Mouse (Mus musculus): ENCODE data around the gene Gtf2h2. TPM values are rescaled to one million over a fixed set of nuclear protein-coding genes. Genes with fewer than 3 reads are reported as not detected.

The Gtf2h2 gene
- polyA plus RNA-seq, 1 experiment from 2014 or later: 25.5 TPM

Other genes starting within 250 kb of the Gtf2h2 start
- gene Naip5, start 246.3 kb downstream of the Gtf2h2 start, polyA plus RNA-seq (2015; fragmentation: Nextera tagmentation; extraction: Ambion mirVana): 0.54 and 0.67 TPM in 2 replicates
- gene Naip6, start 174.9 kb downstream of the Gtf2h2 start, polyA plus RNA-seq (2015; fragmentation: Nextera tagmentation; extraction: Ambion mirVana): 0.30 and 0.40 TPM in 2 replicates
- gene Naip1, start 39.7 kb downstream of the Gtf2h2 start, polyA plus RNA-seq (2015; fragmentation: Nextera tagmentation; extraction: Ambion mirVana): not detected in 2 replicates
- gene Ocln, start 60.1 kb upstream of the Gtf2h2 start, polyA plus RNA-seq (2015; fragmentation: Nextera tagmentation; extraction: Ambion mirVana): 10.0 and 10.9 TPM in 2 replicates
- gene Marveld2, start 124.4 kb upstream of the Gtf2h2 start, polyA plus RNA-seq (2015; fragmentation: Nextera tagmentation; extraction: Ambion mirVana): 7.3 and 8.8 TPM in 2 replicates
- gene Ak6, start 158.4 kb upstream of the Gtf2h2 start, polyA plus RNA-seq (2015; fragmentation: Nextera tagmentation; extraction: Ambion mirVana): 141 and 145 TPM in 2 replicates
- gene Rad17, start 158.5 kb upstream of the Gtf2h2 start, polyA plus RNA-seq (2015; fragmentation: Nextera tagmentation; extraction: Ambion mirVana): 10.4 and 11.9 TPM in 2 replicates
- 10.7 and 12.4 TPM in 2 replicates for gene Taf9, start 159.0 kb upstream of the Gtf2h2 start, polyA plus RNA-seq (2015; fragmentation: Nextera tagmentation; extraction: Ambion mirVana)
- gene Ccdc125, start 177.1 kb upstream of the Gtf2h2 start, polyA plus RNA-seq (2015; fragmentation: Nextera tagmentation; extraction: Ambion mirVana): 5.1 and 6.2 TPM in 2 replicates
- 31.9 and 32.1 TPM in 2 replicates for gene Cdk7, start 238.4 kb upstream of the Gtf2h2 start, polyA plus RNA-seq (2015; fragmentation: Nextera tagmentation; extraction: Ambion mirVana)

Measured in liver, embryonic 15.5 days (tissue).